Mouse (Mus musculus): ENCODE measurements around the gene Morn5.

GRCm38 (mm10) chr2:36082802-36083580 is 33.7 kb downstream of the Morn5 start:
- TF ChIP-seq GATA1 (IDR thresholded peaks at IDR 0.05; ENCODE audit: borderline replicate concordance, low read length) (no peak), FLI1 (IDR thresholded peaks at IDR 0.05; ENCODE audit: low read length) (no peak)

Measured in megakaryocyte, embryonic 14.5 days (primary cell).